ENCODE assay signal across 10 mouse cellular contexts in genomic region chr11:104599265-104599945, GRCm38 (mm10). TPM values are rescaled to one million over a fixed set of nuclear protein-coding genes. Genes with fewer than 3 reads are reported as not detected.
DNase-seq lines count a peak whose midpoint lies in the region; ATAC-seq and TF ChIP-seq lines count a peak whose summit lies in the region.
"Had no signal": no experiment of that assay in that cellular context is flagged by ENCODE, and none has a peak within 500 bp of the region (broad histone marks: within the 10 kb centered on the region; RNA-seq: fewer than 3 reads in every experiment).

No protein-coding gene starts in this region.

- no peaks in the 10 kb centered on the region for H3K27me3 ChIP-seq in lung, postnatal 0 days (replicated peaks; ENCODE audit: insufficient read depth, low read length)
- no peaks in the 10 kb centered on the region for H3K27me3 ChIP-seq in heart, embryonic 16.5 days (ENCODE audit: control insufficient read depth, insufficient read depth, low read length)
- no peaks in the 10 kb centered on the region for H3K27me3 ChIP-seq in stomach, embryonic 16.5 days (ENCODE audit: control insufficient read depth, insufficient read depth, low read length)

- no peaks in the 10 kb centered on the region for H3K9me3 ChIP-seq in lung, postnatal 0 days (ENCODE audit: low read length)
- H3K9me3 ChIP-seq in heart, embryonic 16.5 days (replicated peaks; ENCODE audit: control insufficient read depth, low read length): no peaks in the 10 kb centered on the region
- H3K9me3 ChIP-seq in stomach, embryonic 16.5 days (replicated peaks; ENCODE audit: control insufficient read depth, low read length): no peaks in the 10 kb centered on the region
- H3K9me3 ChIP-seq: limb, embryonic 12.5 days had no signal

- no peaks in the 10 kb centered on the region for H3K36me3 ChIP-seq in lung, postnatal 0 days (ENCODE audit: insufficient read depth, low read length)
- H3K36me3 ChIP-seq in heart, embryonic 16.5 days (ENCODE audit: control insufficient read depth, insufficient read depth): no peaks in the 10 kb centered on the region
- H3K36me3 ChIP-seq in stomach, embryonic 16.5 days (ENCODE audit: control insufficient read depth, insufficient read depth, low read length): no peaks in the 10 kb centered on the region
- H3K36me3 ChIP-seq: limb, embryonic 12.5 days had no signal

- whole genome bisulfite sequencing in lung, postnatal 0 days: 50% methylated on average over 13 of the region's 13 CpGs
- 70% methylated on average over 13 of the region's 13 CpGs for WGBS in heart, embryonic 16.5 days
- WGBS in stomach, embryonic 16.5 days: 58% methylated on average over 13 of the region's 13 CpGs

- TF ChIP-seq EP300 in lung, postnatal 0 days (IDR thresholded peaks at IDR 0.05): peak; percentile 32; the same call in 1 of the 2 replicates

- H3K4me1 ChIP-seq in lung, postnatal 0 days (ENCODE audit: insufficient read depth, low read depth, low read length): no peaks in the 10 kb centered on the region
- 0 out of 2 replicates have a peak, but pooled peaks cover 2% of the 10 kb centered on the region for H3K4me1 ChIP-seq in heart, embryonic 16.5 days (ENCODE audit: control insufficient read depth, insufficient read depth, low read length)
- H3K4me1 ChIP-seq in stomach, embryonic 16.5 days (ENCODE audit: control insufficient read depth, insufficient read depth, low read length): no peaks in the 10 kb centered on the region
- H3K4me1 ChIP-seq: limb, embryonic 12.5 days had no signal

- no peak overlapping the region for H3K4me3 ChIP-seq in lung, postnatal 0 days (ENCODE audit: low read depth, low read length)
- no peak overlapping the region for H3K4me3 ChIP-seq in heart, embryonic 16.5 days (ENCODE audit: low read length)
- no peak overlapping the region for H3K4me3 ChIP-seq in stomach, embryonic 16.5 days (replicated peaks; ENCODE audit: low read length)
- H3K4me3 ChIP-seq: limb, embryonic 12.5 days had no signal

- TF ChIP-seq CTCF in lung, postnatal 0 days (IDR thresholded peaks at IDR 0.05): no peak

- no peak overlapping the region for H3K9ac ChIP-seq in lung, postnatal 0 days (replicated peaks; ENCODE audit: low read depth)
- no peak overlapping the region for H3K9ac ChIP-seq in heart, embryonic 16.5 days (ENCODE audit: low read length)
- no peak overlapping the region for H3K9ac ChIP-seq in stomach, embryonic 16.5 days (ENCODE audit: low read length)
- H3K9ac ChIP-seq: limb, embryonic 12.5 days had no signal

- H3K4me2 ChIP-seq in lung, postnatal 0 days (replicated peaks; ENCODE audit: low read depth, low read length): no peak overlapping the region
- H3K4me2 ChIP-seq in heart, embryonic 16.5 days (ENCODE audit: low read depth, low read length): no peak overlapping the region
- no peak overlapping the region for H3K4me2 ChIP-seq in stomach, embryonic 16.5 days (ENCODE audit: low read depth, low read length)
- H3K4me2 ChIP-seq: limb, embryonic 12.5 days had no signal

- H3K27ac ChIP-seq in lung, postnatal 0 days (ENCODE audit: low read length): 0 out of 2 replicates have a peak overlapping the region, but pooled peaks have one; percentile 9
- peak overlapping the region; percentile 32; the same call in 1 of the 2 replicates for H3K27ac ChIP-seq in heart, embryonic 16.5 days (ENCODE audit: low read length)
- H3K27ac ChIP-seq in stomach, embryonic 16.5 days (ENCODE audit: low read length): peak overlapping the region; percentile 72
- H3K27ac ChIP-seq: limb, embryonic 12.5 days had no signal

- ATAC-seq in lung, postnatal 0 days: peak; percentile 67
- ATAC-seq in heart, embryonic 16.5 days (replicated peaks; ENCODE audit: extremely low read depth, insufficient read depth, low FRiP score): peak; percentile 55
- ATAC-seq in stomach, embryonic 16.5 days (ENCODE audit: insufficient read depth, low FRiP score): peak; percentile 75

- peak; percentile 47 for DNase-seq in cerebellum, adult 9-11 months
- DNase-seq in cerebellum, adult 9-10 months: no peak
- peak; percentile 73 for DNase-seq in lung, postnatal 0 days (ENCODE audit: low spot score)
- DNase-seq in lung, postnatal 25 days (ENCODE audit: low spot score): no peak
- no peak for DNase-seq in urinary bladder, postnatal 10 days (ENCODE audit: low spot score)
- no peak for DNase-seq in retina, postnatal 1 day
- DNase-seq: right cerebral cortex, postnatal 4 days had no signal

RNA-seq across cellular contexts. Expression of gene Itgb3, which starts 8.4 kb away (rescaled TPM):
- 6.9 and 7.1 TPM in 2 replicates for polyA plus RNA-seq in lung, postnatal 0 days (2015; fragmentation: Nextera tagmentation; extraction: Ambion mirVana)
- polyA plus RNA-seq in heart, embryonic 16.5 days (2015; fragmentation: Nextera tagmentation; extraction: Ambion mirVana): 3.5 and 4.0 TPM in 2 replicates
- polyA plus RNA-seq in stomach, embryonic 16.5 days (2015; fragmentation: Nextera tagmentation; extraction: Ambion mirVana): 8.9 and 10.1 TPM in 2 replicates

RNA-seq across cellular contexts. Expression of gene Myl4, which starts 48.9 kb away (rescaled TPM):
- 80.4 and 87.4 TPM in 2 replicates for polyA plus RNA-seq in lung, postnatal 0 days (2015; fragmentation: Nextera tagmentation; extraction: Ambion mirVana)
- 1,596 and 1,841 TPM in 2 replicates for polyA plus RNA-seq in heart, embryonic 16.5 days (2015; fragmentation: Nextera tagmentation; extraction: Ambion mirVana)
- 10.4 and 59.3 TPM in 2 replicates for polyA plus RNA-seq in stomach, embryonic 16.5 days (2015; fragmentation: Nextera tagmentation; extraction: Ambion mirVana)

RNA-seq across cellular contexts. Expression of gene Cdc27, which starts 49.0 kb away (rescaled TPM):
- polyA plus RNA-seq in lung, postnatal 0 days (2015; fragmentation: Nextera tagmentation; extraction: Ambion mirVana): 18.4 and 20.0 TPM in 2 replicates
- polyA plus RNA-seq in heart, embryonic 16.5 days (2015; fragmentation: Nextera tagmentation; extraction: Ambion mirVana): 30.3 and 33.9 TPM in 2 replicates
- 28.0 and 30.6 TPM in 2 replicates for polyA plus RNA-seq in stomach, embryonic 16.5 days (2015; fragmentation: Nextera tagmentation; extraction: Ambion mirVana)

Comparison
In these comparisons a context has a peak if more than half of its experiments do, and no peak if none do; other contexts are left out.
1. DNase-seq: peak in cerebellum, adult 9-11 months (single experiment) and lung, postnatal 0 days (single experiment); none in cerebellum, adult 9-10 months (single experiment), lung, postnatal 25 days (single experiment), urinary bladder, postnatal 10 days (single experiment) and retina, postnatal 1 day (single experiment).
2. H3K27ac ChIP-seq: peak in every context shown above with its lines; median percentile 72 in stomach, embryonic 16.5 days; 32 in heart, embryonic 16.5 days; 9 in lung, postnatal 0 days.
3. RNA of gene Myl4, which starts 48.9 kb away (polyA plus RNA-seq): 1,596 to 1,841 TPM in heart, embryonic 16.5 days; 80.4 to 87.4 TPM in lung, postnatal 0 days and 10.4 to 59.3 TPM in stomach, embryonic 16.5 days; every median in the first group is over 10 times any median in the second.
4. Peak in every context shown above with its lines, with median percentiles within 50 percentile points of each other: ATAC-seq.